Mouse (Mus musculus): ENCODE measurements around the gene Olfr1510.
A peak's percentile ranks its signal among the peaks of the same experiment; 100 is the strongest.
"Not testable (repeated sequence)": the region's sequence is repeated elsewhere in the genome, so short reads cannot be mapped to it uniquely, and the experiment has no call there.

The Olfr1510 gene

GRCm38 (mm10) chr14:52414273-52414672 is at the start of gene Olfr1510:
Olfr1510 (minus strand) TSS chr14:52414373.
- DNase-seq (ENCODE audit: low read depth, low spot score), result no peak

- no peak for DNase-seq (ENCODE audit: low read depth, low spot score)
Observed at GRCm38 (mm10) chr14:52461928-52462327, 47.8 kb upstream of the Olfr1510 start.

- peak; percentile 63 for DNase-seq (ENCODE audit: low read depth, low spot score)
Observed at GRCm38 (mm10) chr14:52451138-52451537, 37.0 kb upstream of the Olfr1510 start.

GRCm38 (mm10) chr14:52442690-52443089 is 28.5 kb upstream of the Olfr1510 start, which contains the start of gene Olfr1509:
Olfr1509 (plus strand) TSS chr14:52442990.
- no peak for DNase-seq (ENCODE audit: low read depth, low spot score)

- DNase-seq (ENCODE audit: low read depth, low spot score), result no peak
Observed at GRCm38 (mm10) chr14:52427686-52428085, 13.5 kb upstream of the Olfr1510 start.

GRCm38 (mm10) chr14:52410142-52410919 is 3.8 kb downstream of the Olfr1510 start:
- DNase-seq (ENCODE audit: low read depth, low spot score), result not testable (repeated sequence)

GRCm38 (mm10) chr14:52397279-52397678 is 16.9 kb downstream of the Olfr1510 start, which contains the start of gene Olfr1511:
Olfr1511 (minus strand) TSS chr14:52397379.
- no peak for DNase-seq (ENCODE audit: low read depth, low spot score)

GRCm38 (mm10) chr14:52390084-52390848 is 23.9 kb downstream of the Olfr1510 start:
- DNase-seq (ENCODE audit: low read depth, low spot score), result not testable (repeated sequence)

GRCm38 (mm10) chr14:52379068-52379467 is 35.1 kb downstream of the Olfr1510 start, which contains the start of gene Olfr1512:
Olfr1512 (minus strand) TSS chr14:52379168.
- no peak for DNase-seq (ENCODE audit: low read depth, low spot score)

GRCm38 (mm10) chr14:52368741-52369140 is 45.4 kb downstream of the Olfr1510 start:
- DNase-seq (ENCODE audit: low read depth, low spot score), result no peak

Measured in A20 (cell line).